Mouse (Mus musculus) midbrain, embryonic 16.5 days (tissue): ENCODE data around the gene Gdi2. TPM values are rescaled to one million over a fixed set of nuclear protein-coding genes. Genes with fewer than 3 reads are reported as not detected.

Source experiments
- ATAC-seq: fragments of 200-750 bp; cut with Nextera tagmentation; 2 replicates; pipeline ENCODE4 v1.8.0; 2017; ENCODE audit warnings: moderate TSS enrichment
- H3K27ac ChIP-seq: fragments of 300-500 bp; sonication (generic); 2 replicates; pipeline ENCODE4 v1.5.1; 2014; ENCODE audit warnings: mild to moderate bottlenecking, low read length, mixed read lengths
- H3K27me3 ChIP-seq: fragments of 300-500 bp; sonication (generic); 2 replicates; pipeline ENCODE4 v1.6.1; 2014; ENCODE audit warnings: low read depth, low read length, mixed read lengths; ENCODE audit not compliant: control insufficient read depth, insufficient read depth
- H3K36me3 ChIP-seq: fragments of 300-500 bp; sonication (generic); 2 replicates; pipeline ENCODE4 v1.6.1; 2014; ENCODE audit warnings: mild to moderate bottlenecking, low read length, moderate library complexity, mixed read lengths; ENCODE audit not compliant: control insufficient read depth, insufficient read depth
- H3K4me1 ChIP-seq: fragments of 300-500 bp; sonication (generic); 2 replicates; pipeline ENCODE4 v1.6.1; 2014; ENCODE audit warnings: mild to moderate bottlenecking, low read length, mixed read lengths; ENCODE audit not compliant: control insufficient read depth, insufficient read depth
- H3K4me2 ChIP-seq: fragments of 300-500 bp; sonication (generic); 2 replicates; pipeline ENCODE4 v1.6.1; 2014; ENCODE audit warnings: mild to moderate bottlenecking, low read length, mixed read lengths
- H3K4me3 ChIP-seq: fragments of 300-500 bp; sonication (generic); 2 replicates; pipeline ENCODE4 v1.5.1; 2014; ENCODE audit warnings: low read depth, mild to moderate bottlenecking, low read length, moderate library complexity, mixed read lengths
- H3K9ac ChIP-seq: fragments of 300-500 bp; sonication (generic); 2 replicates; pipeline ENCODE4 v1.6.1; 2014; ENCODE audit warnings: low read depth, low read length, mixed read lengths
- H3K9me3 ChIP-seq: fragments of 300-500 bp; sonication (generic); replicated peaks from 2 replicates; pipeline ENCODE4 v1.6.1; 2014; ENCODE audit warnings: mild to moderate bottlenecking, low read length, mixed read lengths; ENCODE audit not compliant: control insufficient read depth, poor library complexity, severe bottlenecking
- WGBS: fragments of 180-500 bp; shearing (Covaris S2); extraction: QIAGEN DNeasy Blood & Tissue Kit; methylation state at CpG from one replicate; pipeline ENCODE4 v1.1.7; 2014; 5-methylcytosine and 5-hydroxymethylcytosine counted together
- polyA plus RNA-seq: library from polyadenylated mRNA; unstranded; fragments of >200 nt; fragmentation: Nextera tagmentation; extraction: Ambion mirVana; gene quantifications from 2 replicates; pipeline ENCODE4 v1.2.1, GENCODE M21; 2015

Gene Gdi2
- polyA plus RNA-seq, 1 experiment from 2014 or later = 394 TPM

DNA sequence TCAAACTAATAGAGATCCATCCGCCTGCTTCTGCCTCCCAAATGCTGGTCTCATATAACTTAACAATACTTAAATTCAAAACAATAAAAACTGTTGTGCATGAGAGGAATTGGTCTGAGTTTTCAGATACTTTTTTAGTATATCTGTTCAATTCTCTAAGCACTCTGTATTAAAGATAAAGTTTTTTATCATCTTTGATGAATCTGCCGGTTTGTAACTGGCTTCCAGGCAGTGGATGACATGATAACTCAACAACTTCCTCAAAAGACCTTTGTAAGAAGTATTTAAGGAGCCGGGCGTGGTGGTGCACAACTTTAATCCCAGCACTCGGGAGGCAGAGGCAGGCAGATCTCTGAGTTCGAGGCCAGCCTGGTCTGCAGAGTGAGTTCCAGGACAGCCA, 58.4 kb downstream of the Gdi2 start:
- 93% methylated on average over 6 of the region's 6 CpGs for WGBS
- Histone ChIP-seq H3K4me2 (no peak overlapping the region), H3K4me3 (no peak overlapping the region), H3K9ac (no peak overlapping the region), H3K27ac (no peak overlapping the region), H3K27me3 (no peaks in the 10 kb centered on the region), H3K36me3 (peaks cover 14% of the 10 kb centered on the region), H3K9me3 (no peaks in the 10 kb centered on the region), H3K4me1 (no peaks in the 10 kb centered on the region)
- ATAC-seq = no peak

DNA sequence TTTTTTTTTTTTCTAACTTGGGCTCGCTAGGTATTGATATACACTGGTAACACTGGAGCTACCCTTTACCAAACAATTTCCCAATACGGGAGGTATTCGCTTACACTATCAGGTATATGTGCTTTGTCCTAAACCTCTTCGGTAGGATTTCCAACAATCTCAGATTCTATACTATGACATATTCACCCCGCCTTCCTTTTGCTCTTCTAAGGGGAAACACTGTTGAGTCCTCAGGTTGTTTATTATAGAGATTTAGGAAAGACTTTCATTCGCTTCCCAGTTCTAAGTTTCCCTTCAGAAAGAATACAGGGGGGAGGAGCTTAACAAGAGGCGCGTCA, 71.9 kb downstream of the Gdi2 start:
- Histone ChIP-seq H3K9ac (peak overlapping the region; percentile 81), H3K4me2 (peak overlapping the region; percentile 88), H3K9me3 (no peaks in the 10 kb centered on the region), H3K36me3 (no peaks in the 10 kb centered on the region), H3K27me3 (peaks cover 6% of the 10 kb centered on the region; the same call in 1 of the 2 replicates), H3K27ac (peak overlapping the region; percentile 89; the same call in 1 of the 2 replicates), H3K4me3 (peak overlapping the region; percentile 99), H3K4me1 (peaks cover 10% of the 10 kb centered on the region)
- 26% methylated on average over 8 of the region's 8 CpGs for WGBS
- no peak for ATAC-seq

DNA sequence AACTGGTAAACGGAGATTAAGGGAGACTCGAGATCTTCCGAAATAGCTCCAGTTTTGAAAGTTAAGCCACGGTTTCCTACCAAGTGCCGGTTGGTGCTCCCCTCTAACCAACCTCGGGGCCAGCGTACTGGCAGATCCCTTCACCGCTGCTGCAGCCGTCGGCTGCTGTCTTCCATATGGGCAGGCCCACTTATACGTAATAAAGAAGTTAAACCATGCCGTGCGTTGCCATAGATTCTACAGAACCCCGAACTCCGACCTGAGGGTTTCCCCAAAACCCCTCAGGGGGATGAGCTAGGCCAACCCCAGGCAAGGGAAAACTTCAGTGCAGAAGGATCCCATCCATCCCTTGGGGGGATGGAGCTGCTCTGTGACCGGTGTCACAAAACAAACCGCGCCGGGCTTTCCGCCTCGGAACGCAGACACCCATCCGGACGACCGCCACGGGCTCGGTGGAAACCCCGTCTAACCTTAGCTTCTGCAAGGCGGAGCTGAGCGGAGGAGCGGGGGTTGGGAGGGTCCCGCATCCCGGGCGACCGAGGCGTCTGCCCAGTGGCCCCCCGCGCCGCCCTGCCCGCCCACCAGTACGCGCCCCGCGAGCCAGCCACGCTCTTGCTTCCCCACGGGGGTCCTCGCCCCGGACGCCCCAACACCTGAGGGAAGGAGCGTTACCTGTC, 72.4 kb downstream of the Gdi2 start:
- Histone ChIP-seq H3K9ac (peak overlapping the region; percentile 81), H3K9me3 (no peaks in the 10 kb centered on the region), H3K27ac (peak overlapping the region; percentile 89), H3K4me3 (peak overlapping the region; percentile 99), H3K36me3 (no peaks in the 10 kb centered on the region), H3K4me1 (peaks cover 10% of the 10 kb centered on the region), H3K4me2 (peak overlapping the region; percentile 88), H3K27me3 (peaks cover 6% of the 10 kb centered on the region; the same call in 1 of the 2 replicates)
- ATAC-seq = peak; percentile 60
- WGBS = under 1% methylated on average over 36 of the region's 50 CpGs

DNA sequence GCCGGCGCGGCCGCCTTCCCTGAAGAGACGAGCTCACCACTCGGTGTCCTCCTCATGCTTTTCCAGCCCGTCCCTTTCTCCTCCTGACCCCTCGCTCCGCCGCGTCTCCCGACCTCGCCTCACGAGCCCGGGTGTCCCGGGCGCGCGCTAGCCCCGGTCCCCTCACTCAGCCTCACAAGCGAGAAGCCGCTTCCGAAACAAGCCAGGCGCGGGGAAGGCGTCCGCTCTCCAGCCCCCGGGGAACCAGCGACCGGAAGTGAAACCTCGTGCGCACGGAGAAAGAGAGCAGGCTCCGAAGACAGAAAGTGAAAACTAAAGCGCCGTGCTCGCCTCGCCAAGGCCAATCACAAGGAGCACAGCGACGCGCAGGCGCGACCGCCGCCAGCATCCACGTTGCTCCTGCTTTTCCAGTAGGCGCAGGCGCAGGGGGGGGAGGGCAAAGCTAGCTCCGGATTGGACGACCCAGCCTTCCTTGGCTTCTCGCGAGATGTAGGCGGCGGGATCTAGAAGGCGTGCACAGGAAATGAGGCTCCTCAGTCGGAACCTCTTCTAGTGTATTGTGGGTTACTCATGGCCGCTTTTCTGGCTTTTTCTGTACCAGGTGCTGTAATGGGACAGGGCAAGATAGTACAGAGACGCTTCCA, 73.1 kb downstream of the Gdi2 start, which contains the start of gene Fam208b:
TSS of gene Fam208b (minus strand) at position 314 of the 644 bp plus-strand sequence.
- Histone ChIP-seq H3K9me3 (no peaks in the 10 kb centered on the region), H3K36me3 (no peaks in the 10 kb centered on the region), H3K27ac (peak within 1 kb of the TSS; percentile 89), H3K4me3 (peak within 1 kb of the TSS; percentile 99), H3K27me3 (peaks cover 6% of the 10 kb centered on the region; the same call in 1 of the 2 replicates), H3K4me1 (peaks cover 10% of the 10 kb centered on the region), H3K9ac (peak within 1 kb of the TSS; percentile 81), H3K4me2 (peak within 1 kb of the TSS; percentile 88)
- under 1% methylated on average over 58 of the region's 58 CpGs for WGBS
- ATAC-seq = peak; percentile 99

Other genes starting within 250 kb of the Gdi2 start
- 15.6 and 19.5 TPM in 2 replicates for gene Fam208b, start 73.0 kb downstream of the Gdi2 start, polyA plus RNA-seq
- gene Asb13, start 96.0 kb downstream of the Gdi2 start, polyA plus RNA-seq = 16.9 and 21.0 TPM in 2 replicates